Mouse (Mus musculus): ENCODE data around the gene Fam205a1. TPM values are rescaled to one million over a fixed set of nuclear protein-coding genes. Genes with fewer than 3 reads are reported as not detected.
"Not testable (repeated sequence)": the region's sequence is repeated elsewhere in the genome, so short reads cannot be mapped to it uniquely, and the experiment has no call there.

Gene Fam205a1
- polyA plus RNA-seq, 1 experiment from 2014 or later = not detected

DNA sequence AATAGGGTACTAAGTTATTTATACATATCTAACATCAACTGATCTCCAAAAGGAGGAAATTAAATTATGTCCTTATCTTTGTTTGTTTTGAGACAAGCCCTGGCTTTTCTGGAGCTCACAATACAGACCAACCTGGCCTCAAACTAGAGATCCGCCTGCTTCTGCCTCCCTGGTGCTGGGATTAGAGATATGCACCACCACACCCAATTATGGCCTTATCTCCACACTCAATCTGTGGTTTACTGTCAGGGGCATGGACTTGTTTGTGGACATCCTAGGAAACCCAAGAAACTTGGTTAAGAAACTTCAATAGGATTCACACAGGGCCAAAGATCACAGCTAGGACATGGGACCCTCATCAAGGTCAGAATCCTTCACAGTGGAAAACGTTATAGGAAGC is 24.0 kb upstream of the Fam205a1 start:
- ATAC-seq = no peak
- TF ChIP-seq CTCF (IDR thresholded peaks at IDR 0.05) = no peak
- no peak for DNase-seq (ENCODE audit: low read depth, low spot score)
- ChIA-PET POLR2A (no interaction called here), CTCF (interaction anchor here (1.5 kb wide), 1 partner anchor 84 kb away, joined by 3 read pairs; no protein-coding TSS in a partner anchor)
- H3K27me3 ChIP-seq = peaks cover 26% of the 10 kb centered on the region
- in situ Hi-C loops (cut with MboI; ENCODE audit: low pct_unique_long_range_greater_than_20kb) = loop anchor here (5.0 kb wide), 1 partner anchor 85 kb away; no protein-coding TSS in a partner anchor

DNA sequence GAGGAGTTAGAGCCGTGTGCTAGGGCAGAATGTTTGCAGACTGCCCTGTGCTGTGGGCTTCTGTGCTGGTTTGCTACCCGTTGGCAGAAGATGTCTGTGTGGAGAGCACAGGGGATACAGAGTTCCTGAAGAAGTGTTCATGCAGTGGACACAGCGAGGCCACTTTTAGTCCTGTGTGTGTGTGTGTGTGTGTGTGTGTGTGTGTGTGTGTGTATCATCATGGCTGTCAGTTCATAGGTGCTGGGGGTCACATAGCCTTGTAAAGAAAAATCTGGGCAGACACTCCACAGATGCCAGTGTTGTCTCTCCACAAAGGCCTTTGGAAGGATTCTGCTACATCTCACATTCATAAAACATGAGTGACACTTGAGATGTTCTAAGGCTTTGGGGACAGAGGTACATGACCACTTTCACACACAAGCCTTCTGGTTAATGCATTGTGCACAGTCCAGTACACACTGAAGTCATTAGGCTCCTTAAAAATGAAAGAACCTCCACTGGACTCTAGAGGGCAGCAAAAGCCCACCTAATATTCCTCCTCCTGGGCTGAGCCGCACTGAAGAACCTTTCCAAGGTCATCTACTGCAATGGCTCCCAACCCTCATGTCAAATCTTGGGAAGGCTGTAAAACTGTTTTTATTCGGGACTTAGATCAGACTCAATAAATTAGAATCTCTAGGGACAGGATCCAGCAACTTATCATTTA is 23.1 kb upstream of the Fam205a1 start:
- no peak for DNase-seq (ENCODE audit: low read depth, low spot score)
- ChIA-PET CTCF (no interaction called here), POLR2A (no interaction called here)
- in situ Hi-C loops (cut with MboI; ENCODE audit: low pct_unique_long_range_greater_than_20kb) = loop anchor here (5.0 kb wide), 1 partner anchor 86 kb away; no protein-coding TSS in a partner anchor
- no peak for TF ChIP-seq CTCF (IDR thresholded peaks at IDR 0.05)
- peaks cover 26% of the 10 kb centered on the region for H3K27me3 ChIP-seq
- no peak for ATAC-seq

DNA sequence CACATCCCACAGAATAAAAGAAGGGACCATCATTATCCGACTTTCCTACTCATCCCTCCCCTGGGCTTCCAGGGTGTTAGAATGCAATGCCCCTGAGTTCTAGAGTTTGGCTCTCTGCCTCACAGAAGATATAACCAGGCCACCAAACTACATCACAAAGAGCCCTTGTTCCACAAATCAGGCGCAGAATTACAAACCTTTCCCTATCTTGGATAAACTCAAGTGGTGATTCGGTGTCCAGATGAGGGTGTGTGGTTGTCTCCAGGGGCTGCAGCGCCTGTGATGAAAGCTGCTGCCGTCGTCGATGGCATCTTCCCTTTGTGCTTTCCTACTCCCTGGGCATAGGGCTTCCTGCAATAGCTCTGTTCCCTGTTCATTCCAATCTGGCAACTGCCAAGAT is 20.4 kb upstream of the Fam205a1 start, which contains the start of gene Fam205c:
Gene Fam205c, minus strand, starts transcription at position 101 of the 400 bp plus-strand sequence.
- DNase-seq (ENCODE audit: low read depth, low spot score) (no peak), ATAC-seq (no peak)
- CTCF ChIA-PET = no interaction called here
- no peak for TF ChIP-seq CTCF (IDR thresholded peaks at IDR 0.05)
- POLR2A ChIA-PET = no interaction called here
- in situ Hi-C loops (cut with MboI; ENCODE audit: low pct_unique_long_range_greater_than_20kb) = no loop called here
- H3K27me3 ChIP-seq = peaks cover 29% of the 10 kb centered on the region

DNA sequence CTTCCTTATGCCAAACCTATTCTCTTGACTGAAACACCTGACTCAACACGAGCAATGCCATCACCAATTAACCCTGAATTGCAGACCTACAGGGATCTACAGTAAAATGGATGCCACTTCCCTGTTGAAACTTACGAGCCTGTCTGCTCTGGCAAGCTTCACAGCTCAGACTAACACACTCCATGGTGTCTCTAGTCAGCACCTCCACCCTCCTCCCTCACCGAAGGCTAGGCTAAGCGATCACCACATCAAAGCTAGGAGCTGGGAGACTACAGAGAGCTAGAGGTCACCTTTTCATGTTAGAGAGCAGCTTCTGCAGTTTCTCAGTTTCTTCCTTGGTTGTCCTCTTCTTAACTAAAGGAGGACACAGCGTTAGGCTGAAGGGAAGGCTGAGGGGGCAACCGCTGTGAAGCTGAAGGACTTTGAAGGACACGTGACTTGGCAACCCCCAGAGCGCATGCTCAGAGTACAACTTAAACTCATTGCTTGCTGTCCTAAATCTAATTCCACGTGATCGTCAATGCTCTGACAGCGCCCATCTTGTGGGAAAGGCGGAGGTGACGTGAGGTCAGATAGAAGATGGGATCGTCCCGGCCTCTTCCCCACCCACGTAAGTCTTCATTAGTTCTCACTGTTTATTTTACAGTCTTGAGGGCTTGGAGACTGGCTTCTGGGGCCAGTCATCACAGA is 19.2 kb upstream of the Fam205a1 start:
- in situ Hi-C loops (cut with MboI; ENCODE audit: low pct_unique_long_range_greater_than_20kb) = no loop called here
- no peak for ATAC-seq
- ChIA-PET POLR2A (no interaction called here), CTCF (no interaction called here)
- DNase-seq (ENCODE audit: low read depth, low spot score) = no peak
- H3K27me3 ChIP-seq = peaks cover 30% of the 10 kb centered on the region
- no peak for TF ChIP-seq CTCF (IDR thresholded peaks at IDR 0.05)

DNA sequence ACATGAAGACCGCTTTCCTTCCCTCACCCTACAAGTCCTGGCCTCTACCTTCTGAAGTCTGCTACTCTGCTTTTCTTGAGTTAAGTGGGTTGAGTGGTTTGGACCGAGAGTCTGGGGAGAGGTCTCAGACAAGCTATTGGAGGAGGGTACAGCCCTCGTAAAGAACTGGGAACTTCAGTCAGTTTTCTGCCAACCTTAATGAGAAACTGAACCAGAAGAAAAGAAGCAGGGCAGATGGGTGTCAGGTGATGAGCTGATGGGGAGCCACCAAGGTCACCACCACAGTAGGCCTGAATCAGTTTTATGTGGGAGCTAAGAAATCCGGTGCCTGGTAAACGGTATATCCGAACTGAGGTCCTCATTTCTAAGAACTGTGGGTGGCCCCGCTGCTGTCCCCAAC is 18.5 kb upstream of the Fam205a1 start:
- ChIA-PET POLR2A (no interaction called here), CTCF (interaction anchor here (1.0 kb wide), 1 partner anchor 67 kb away, joined by 3 read pairs; no protein-coding TSS in a partner anchor)
- DNase-seq (ENCODE audit: low read depth, low spot score) (no peak), ATAC-seq (no peak)
- in situ Hi-C loops (cut with MboI; ENCODE audit: low pct_unique_long_range_greater_than_20kb) = no loop called here
- H3K27me3 ChIP-seq = peaks cover 38% of the 10 kb centered on the region
- no peak for TF ChIP-seq CTCF (IDR thresholded peaks at IDR 0.05)

DNA sequence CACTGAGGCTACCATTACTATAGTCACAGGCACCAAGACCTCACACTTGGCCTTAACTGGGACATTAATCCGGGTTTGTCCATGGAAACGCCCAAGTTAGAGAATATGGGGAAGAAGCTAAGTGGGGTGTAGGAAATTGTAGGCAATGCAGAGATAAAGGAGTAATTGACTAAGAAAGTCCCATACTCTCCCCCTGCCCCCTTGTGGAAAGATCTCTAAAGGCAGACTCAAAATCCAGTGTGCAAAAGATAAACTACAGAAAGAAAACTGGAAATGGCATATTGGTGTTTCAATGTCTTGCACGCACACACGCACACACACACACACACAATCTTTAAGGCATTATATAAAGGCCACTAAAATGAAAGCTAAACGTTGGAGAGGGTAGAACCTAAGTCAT is 17.1 kb upstream of the Fam205a1 start:
- ChIA-PET POLR2A (no interaction called here), CTCF (no interaction called here)
- TF ChIP-seq CTCF (IDR thresholded peaks at IDR 0.05) = no peak
- peaks cover 43% of the 10 kb centered on the region for H3K27me3 ChIP-seq
- DNase-seq (ENCODE audit: low read depth, low spot score) = no peak
- no peak for ATAC-seq
- in situ Hi-C loops (cut with MboI; ENCODE audit: low pct_unique_long_range_greater_than_20kb) = no loop called here

DNA sequence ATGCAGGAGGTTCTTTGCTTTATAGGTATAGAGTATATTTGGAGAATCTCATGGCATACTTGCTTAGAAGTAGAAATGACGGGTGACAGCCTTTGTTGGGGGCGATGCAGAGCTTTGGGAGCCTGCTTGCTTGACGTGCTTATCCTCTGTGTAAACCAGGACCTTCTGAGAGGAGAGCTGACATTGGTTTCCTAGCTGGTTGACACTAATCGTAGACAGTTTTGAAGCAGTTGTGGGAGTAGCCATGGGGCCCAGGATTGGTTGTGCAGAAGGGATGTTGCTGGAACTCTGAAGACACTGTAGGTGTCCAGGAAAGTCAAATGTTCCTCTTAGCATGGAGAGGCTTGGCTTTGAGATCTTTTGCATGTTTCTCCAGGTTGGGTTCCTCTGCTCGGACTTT is 14.5 kb upstream of the Fam205a1 start:
- in situ Hi-C loops (cut with MboI; ENCODE audit: low pct_unique_long_range_greater_than_20kb) = no loop called here
- H3K27me3 ChIP-seq = peaks cover 27% of the 10 kb centered on the region
- CTCF ChIA-PET = no interaction called here
- ATAC-seq (no peak), DNase-seq (ENCODE audit: low read depth, low spot score) (no peak)
- POLR2A ChIA-PET = no interaction called here
- no peak for TF ChIP-seq CTCF (IDR thresholded peaks at IDR 0.05)

DNA sequence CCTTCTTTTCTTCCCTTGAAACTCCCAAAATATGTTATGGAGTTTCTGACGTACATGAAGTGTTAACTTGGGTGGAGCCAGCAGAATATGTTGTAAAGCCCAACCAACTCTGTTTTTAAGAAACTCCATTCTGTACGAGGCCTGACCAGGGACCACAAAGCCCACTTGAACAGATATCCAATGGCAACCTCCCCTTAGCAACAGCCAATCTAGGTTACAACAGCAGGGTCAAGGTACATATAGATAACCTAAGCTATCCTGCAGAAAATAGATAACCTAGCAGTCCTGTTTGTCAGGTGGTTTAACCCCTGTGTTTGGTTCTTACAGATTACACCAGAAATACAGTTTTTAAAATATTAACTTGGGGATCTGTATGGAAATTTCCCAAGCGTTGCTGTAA is 13.7 kb upstream of the Fam205a1 start:
- POLR2A ChIA-PET = no interaction called here
- H3K27me3 ChIP-seq = peaks cover 24% of the 10 kb centered on the region
- CTCF ChIA-PET = no interaction called here
- DNase-seq (ENCODE audit: low read depth, low spot score) = no peak
- in situ Hi-C loops (cut with MboI; ENCODE audit: low pct_unique_long_range_greater_than_20kb) = no loop called here
- TF ChIP-seq CTCF (IDR thresholded peaks at IDR 0.05) = no peak
- no peak for ATAC-seq

DNA sequence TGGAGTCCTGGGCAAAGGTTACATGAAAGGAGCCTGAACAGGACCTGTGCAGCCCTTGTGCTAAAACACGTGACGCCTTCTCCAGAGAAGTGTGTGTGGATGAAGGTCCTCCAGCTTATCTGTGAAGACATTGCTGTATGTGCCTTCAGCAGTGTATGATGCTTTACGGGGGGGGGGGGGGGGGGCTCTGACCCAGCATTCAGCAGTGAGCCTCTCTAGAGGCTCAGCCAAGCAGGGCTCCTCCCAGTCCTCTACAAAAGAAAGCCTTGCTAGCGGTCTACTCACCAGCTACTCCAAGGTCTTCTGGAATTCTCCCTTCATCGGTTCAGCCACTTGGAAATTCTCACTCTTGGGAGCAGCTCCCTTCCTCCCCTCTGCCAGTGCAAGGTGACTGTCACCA is 9.8 kb upstream of the Fam205a1 start:
- CTCF ChIA-PET = not testable (repeated sequence)

DNA sequence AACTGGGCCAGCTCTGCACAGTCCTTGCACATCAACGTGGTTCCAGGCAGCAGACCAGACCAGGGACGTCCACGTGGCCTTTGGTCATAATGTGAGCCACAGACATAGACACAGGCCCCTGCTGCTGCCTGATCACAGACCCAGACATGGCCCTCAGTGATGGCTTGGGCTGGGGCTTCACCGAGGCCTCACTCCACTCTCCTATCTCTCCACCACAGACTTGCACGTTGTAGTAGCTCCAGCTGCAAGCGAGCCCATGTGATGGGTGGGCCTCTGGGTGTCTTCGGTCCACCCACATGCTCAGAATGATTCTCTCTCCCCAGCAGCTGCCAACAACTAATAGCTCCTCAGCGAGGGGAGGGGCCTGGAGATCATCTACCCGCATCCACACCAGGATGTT is 6.8 kb upstream of the Fam205a1 start:
- ATAC-seq; POLR2A ChIA-PET; DNase-seq (ENCODE audit: low read depth, low spot score); in situ Hi-C loops (cut with MboI; ENCODE audit: low pct_unique_long_range_greater_than_20kb); H3K27me3 ChIP-seq; CTCF ChIA-PET: not testable (repeated sequence)

More for the DNA sequence above, 9.8 kb upstream of the Fam205a1 start:
- ATAC-seq; in situ Hi-C loops (cut with MboI; ENCODE audit: low pct_unique_long_range_greater_than_20kb); DNase-seq (ENCODE audit: low read depth, low spot score); POLR2A ChIA-PET: not testable (repeated sequence)
- peaks cover 15% of the 10 kb centered on the region for H3K27me3 ChIP-seq

DNA sequence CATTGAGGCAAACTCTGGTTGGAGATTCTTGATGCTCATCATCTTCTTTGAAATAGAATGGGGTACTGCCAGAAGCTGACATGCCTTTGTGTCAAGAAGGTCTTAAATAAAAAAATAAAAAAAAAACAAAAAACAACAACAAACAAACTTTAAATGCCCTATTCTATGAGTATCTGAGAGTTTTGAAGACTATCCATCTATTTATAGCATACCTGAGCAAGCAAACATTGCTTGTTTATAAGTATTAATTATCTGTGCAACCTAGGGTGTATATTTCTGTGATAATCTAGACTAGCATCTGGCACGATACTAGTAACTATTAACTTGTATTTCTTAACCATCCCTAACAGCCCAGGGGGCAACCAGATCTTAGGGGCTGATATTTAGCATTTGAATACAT is 3.0 kb upstream of the Fam205a1 start, which contains the start of gene Gm12394:
Gene Gm12394, minus strand, starts transcription at position 101 of the 400 bp plus-strand sequence.
- CTCF ChIA-PET; POLR2A ChIA-PET; ATAC-seq; in situ Hi-C loops (cut with MboI; ENCODE audit: low pct_unique_long_range_greater_than_20kb); DNase-seq (ENCODE audit: low read depth, low spot score); H3K27me3 ChIP-seq: not testable (repeated sequence)

Other genes with a start within 250 kb of the Fam205a1 start
- not detected for gene Gm10591, start 241.7 kb downstream of the Fam205a1 start, polyA plus RNA-seq (2021)
- gene Gm2564, start 224.2 kb downstream of the Fam205a1 start, polyA plus RNA-seq (2021) = not detected
- gene Ccl27b, start 198.6 kb downstream of the Fam205a1 start, polyA plus RNA-seq (2021) = not detected
- 2.6 TPM for gene Il11ra2, start 192.0 kb downstream of the Fam205a1 start, polyA plus RNA-seq (2021)
- gene 4930578G10Rik, start 118.3 kb downstream of the Fam205a1 start, polyA plus RNA-seq (2021) = not detected
- gene Ccl19, start 97.3 kb downstream of the Fam205a1 start, polyA plus RNA-seq (2021) = not detected
- gene Ccl21a, start 79.9 kb downstream of the Fam205a1 start, polyA plus RNA-seq (2021) = not detected
- gene Gm12394, start 2.9 kb upstream of the Fam205a1 start, polyA plus RNA-seq (2021) = not detected
- gene Fam205c, start 20.3 kb upstream of the Fam205a1 start, polyA plus RNA-seq (2021) = not detected
- gene Phf24, start 62.8 kb upstream of the Fam205a1 start, polyA plus RNA-seq (2021) = not detected
- 8.5 TPM for gene Dnajb5, start 95.9 kb upstream of the Fam205a1 start, polyA plus RNA-seq (2021)
- not detected for gene 1700022I11Rik, start 115.7 kb upstream of the Fam205a1 start, polyA plus RNA-seq (2021)
- gene Vcp, start 146.6 kb upstream of the Fam205a1 start, polyA plus RNA-seq (2021) = 283 TPM
- gene Fancg, start 156.6 kb upstream of the Fam205a1 start, polyA plus RNA-seq (2021) = 8.1 TPM
- gene Pigo, start 171.9 kb upstream of the Fam205a1 start, polyA plus RNA-seq (2021) = 11.3 TPM
- 134 TPM for gene Stoml2, start 177.8 kb upstream of the Fam205a1 start, polyA plus RNA-seq (2021)
- gene Fam214b, start 192.3 kb upstream of the Fam205a1 start, polyA plus RNA-seq (2021) = 25.1 TPM
- gene Unc13b, start 205.1 kb upstream of the Fam205a1 start, polyA plus RNA-seq (2021) = 8.2 TPM